ENCODE assay signal across 22 mouse cellular contexts in the genomic region with DNA sequence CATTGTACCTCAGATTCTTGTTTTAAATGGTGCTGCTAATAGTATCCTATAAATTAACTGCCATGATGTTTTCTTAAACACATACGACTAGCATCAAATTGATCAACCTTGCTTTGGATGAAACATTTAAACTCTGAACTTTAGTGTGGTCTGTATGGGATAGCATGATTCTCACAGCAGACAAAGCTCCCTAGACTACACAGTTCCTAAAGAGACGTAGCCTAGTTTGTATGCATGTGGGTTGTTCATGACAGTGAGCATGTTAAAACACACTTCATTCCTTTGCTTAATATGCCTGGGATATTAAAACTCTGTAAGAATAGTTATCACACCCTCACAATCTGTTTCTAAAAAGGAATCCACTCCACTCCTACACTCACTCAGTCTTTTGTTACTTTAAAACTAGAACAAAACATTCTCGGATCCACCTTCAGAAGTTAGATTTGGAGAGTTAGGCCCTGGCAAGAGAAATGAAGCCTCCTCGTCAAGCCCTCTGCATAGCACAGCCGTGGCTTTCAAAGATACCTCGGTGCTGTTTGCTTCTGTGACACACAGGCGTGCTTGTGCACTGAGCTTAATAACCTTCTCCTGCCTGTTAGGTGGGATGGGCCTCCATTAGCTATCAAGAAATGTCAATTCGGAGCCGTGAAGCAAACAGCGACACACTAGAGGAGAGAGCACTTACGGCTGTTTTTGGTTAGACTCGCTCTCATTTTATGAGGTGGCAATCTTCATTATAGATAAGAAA. TPM values are rescaled to one million over a fixed set of nuclear protein-coding genes. Genes with fewer than 3 reads are reported as not detected.
DNase-seq lines count a peak whose midpoint lies in the region; ATAC-seq and TF ChIP-seq lines count a peak whose summit lies in the region.
"Had no signal": no experiment of that assay in that cellular context is flagged by ENCODE, and none has a peak within 500 bp of the region (broad histone marks: within the 10 kb centered on the region; RNA-seq: fewer than 3 reads in every experiment).

No protein-coding gene starts in this region.

- no peak for DNase-seq in forebrain, postnatal 0 days
- no peak for DNase-seq in midbrain, embryonic 10.5 days (ENCODE audit: low spot score)
- DNase-seq in gastrocnemius, postnatal 36 days, result no peak
- no peak for DNase-seq in embryo, embryonic 9.5 days (ENCODE audit: extremely low spot score)
- no peak for DNase-seq in adrenal gland, adult 2 months
- DNase-seq: heart, adult 18-20 months; heart, postnatal 14 days; kidney, adult 18-20 months; thymus, postnatal 36 days had no signal

- H3K9ac ChIP-seq in neural tube, embryonic 13.5 days, result no peak overlapping the region
- H3K9ac ChIP-seq in neural tube, embryonic 15.5 days (replicated peaks), result no peak overlapping the region; the same call in 1 of the 2 replicates
- H3K9ac ChIP-seq in forebrain, postnatal 0 days, result no peak overlapping the region
- H3K9ac ChIP-seq: embryonic facial prominence, embryonic 15.5 days; liver, embryonic 12.5 days; stomach, embryonic 15.5 days had no signal

- no peak overlapping the region for H3K4me3 ChIP-seq in neural tube, embryonic 13.5 days
- H3K4me3 ChIP-seq in neural tube, embryonic 15.5 days (replicated peaks), result no peak overlapping the region
- H3K4me3 ChIP-seq in forebrain, postnatal 0 days (ENCODE audit: low read depth, low read length), result no peak overlapping the region
- no peak overlapping the region for H3K4me3 ChIP-seq in midbrain, embryonic 10.5 days
- H3K4me3 ChIP-seq: embryonic facial prominence, embryonic 15.5 days; liver, embryonic 12.5 days; stomach, embryonic 15.5 days had no signal

- TF ChIP-seq CTCF in forebrain, postnatal 0 days (IDR thresholded peaks at IDR 0.05; ENCODE audit: low read depth), result no peak

- H3K4me1 ChIP-seq in neural tube, embryonic 13.5 days (replicated peaks), result peaks cover 27% of the 10 kb centered on the region
- H3K4me1 ChIP-seq in neural tube, embryonic 15.5 days, result peaks cover 20% of the 10 kb centered on the region
- H3K4me1 ChIP-seq in forebrain, postnatal 0 days (ENCODE audit: insufficient read depth), result no peaks in the 10 kb centered on the region; the same call in 1 of the 2 replicates
- peaks cover 30% of the 10 kb centered on the region for H3K4me1 ChIP-seq in midbrain, embryonic 10.5 days
- H3K4me1 ChIP-seq: embryonic facial prominence, embryonic 15.5 days; liver, embryonic 12.5 days; stomach, embryonic 15.5 days had no signal

- H3K4me2 ChIP-seq in neural tube, embryonic 13.5 days, result no peak overlapping the region
- H3K4me2 ChIP-seq in neural tube, embryonic 15.5 days, result no peak overlapping the region
- 0 out of 2 replicates have a peak overlapping the region, but pooled peaks have one; percentile 17 for H3K4me2 ChIP-seq in forebrain, postnatal 0 days (ENCODE audit: low read depth)
- H3K4me2 ChIP-seq: embryonic facial prominence, embryonic 15.5 days; liver, embryonic 12.5 days; stomach, embryonic 15.5 days had no signal

- H3K36me3 ChIP-seq in neural tube, embryonic 13.5 days, result no peaks in the 10 kb centered on the region
- no peaks in the 10 kb centered on the region for H3K36me3 ChIP-seq in neural tube, embryonic 15.5 days
- H3K36me3 ChIP-seq in forebrain, postnatal 0 days (ENCODE audit: insufficient read depth), result peaks cover 4% of the 10 kb centered on the region; the same call in 1 of the 2 replicates
- no peaks in the 10 kb centered on the region for H3K36me3 ChIP-seq in midbrain, embryonic 10.5 days
- H3K36me3 ChIP-seq: embryonic facial prominence, embryonic 15.5 days; G1E; liver, embryonic 12.5 days; stomach, embryonic 15.5 days had no signal

- no peak for ATAC-seq in neural tube, embryonic 13.5 days (ENCODE audit: low read depth)
- no peak for ATAC-seq in neural tube, embryonic 15.5 days (ENCODE audit: low FRiP score)
- peak; percentile 60; the same call in 1 of the 2 replicates for ATAC-seq in forebrain, postnatal 0 days
- ATAC-seq: liver, embryonic 12.5 days; lung, postnatal 0 days had no signal

- 0 out of 2 replicates have a peak overlapping the region, but pooled peaks have one; percentile 46 for H3K27ac ChIP-seq in neural tube, embryonic 13.5 days (replicated peaks)
- no peak overlapping the region; the same call in 1 of the 2 replicates for H3K27ac ChIP-seq in neural tube, embryonic 15.5 days (replicated peaks)
- H3K27ac ChIP-seq in forebrain, postnatal 0 days (ENCODE audit: low read depth, low read length), result peak overlapping the region; percentile 71
- peak overlapping the region; percentile 72 for H3K27ac ChIP-seq in midbrain, embryonic 10.5 days (replicated peaks)
- H3K27ac ChIP-seq: embryonic facial prominence, embryonic 15.5 days; liver, embryonic 12.5 days; stomach, embryonic 15.5 days had no signal

- WGBS in neural tube, embryonic 13.5 days, result 58% methylated on average over 12 of the region's 12 CpGs
- 51% methylated on average over 12 of the region's 12 CpGs for WGBS in neural tube, embryonic 15.5 days
- WGBS in forebrain, postnatal 0 days, result 45% methylated on average over 12 of the region's 12 CpGs
- 81% methylated on average over 12 of the region's 12 CpGs for WGBS in midbrain, embryonic 10.5 days

- H3K9me3 ChIP-seq in neural tube, embryonic 13.5 days, result no peaks in the 10 kb centered on the region
- no peaks in the 10 kb centered on the region for H3K9me3 ChIP-seq in neural tube, embryonic 15.5 days (replicated peaks)
- no peaks in the 10 kb centered on the region for H3K9me3 ChIP-seq in forebrain, postnatal 0 days (ENCODE audit: low read length)
- H3K9me3 ChIP-seq in midbrain, embryonic 10.5 days (replicated peaks), result no peaks in the 10 kb centered on the region
- H3K9me3 ChIP-seq: embryonic facial prominence, embryonic 15.5 days; G1E; liver, embryonic 12.5 days; stomach, embryonic 15.5 days had no signal

- intact Hi-C loops in gastrocnemius, postnatal 36 days (cut with DNase I), result no loop called here

- no peaks in the 10 kb centered on the region for H3K27me3 ChIP-seq in neural tube, embryonic 13.5 days
- no peaks in the 10 kb centered on the region for H3K27me3 ChIP-seq in neural tube, embryonic 15.5 days (replicated peaks)
- no peaks in the 10 kb centered on the region for H3K27me3 ChIP-seq in forebrain, postnatal 0 days (ENCODE audit: insufficient read depth, low read length)
- no peaks in the 10 kb centered on the region for H3K27me3 ChIP-seq in midbrain, embryonic 10.5 days (ENCODE audit: low read depth, poor library complexity, severe bottlenecking)
- H3K27me3 ChIP-seq: embryonic facial prominence, embryonic 15.5 days; liver, embryonic 12.5 days; stomach, embryonic 15.5 days had no signal

RNA-seq across cellular contexts. Expression of a gene that starts 41.7 kb away (rescaled TPM):
- not detected in 2 replicates for polyA plus RNA-seq in neural tube, embryonic 13.5 days (2015; fragmentation: Nextera tagmentation; extraction: Ambion mirVana)
- 0.14 and 0.17 TPM in 2 replicates for polyA plus RNA-seq in neural tube, embryonic 15.5 days (2015; fragmentation: Nextera tagmentation; extraction: Ambion mirVana)
- total RNA-seq in forebrain, postnatal 0 days (2014; rRNA removed), result not detected in 2 replicates
- polyA plus RNA-seq in forebrain, postnatal 0 days (2015; fragmentation: Nextera tagmentation; extraction: Ambion mirVana), result not detected in 2 replicates
- not detected in 2 replicates for polyA plus RNA-seq in midbrain, embryonic 10.5 days (2016; fragmentation: Nextera tagmentation; extraction: Ambion mirVana)
- total RNA-seq in gastrocnemius, postnatal 36 days (2021), result not detected
- not detected for total RNA-seq in adrenal gland, adult 2 months (2021)
- polyA plus RNA-seq in adrenal gland, adult 2 months (2012; rRNA removed), result not detected in 2 replicates
- total RNA-seq: adrenal gland, postnatal 25 days; common myeloid progenitor, adult 5-6 weeks; G1E; heart, adult 18-20 months; heart, postnatal 14 days; megakaryocyte-erythroid progenitor cell, adult 5-6 weeks had no signal
- polyA plus RNA-seq: C2C12; embryonic facial prominence, embryonic 15.5 days; G1E; large intestine, adult 2 months; liver, embryonic 12.5 days; lung, postnatal 0 days; neural tube, embryonic 11.5 days; stomach, embryonic 15.5 days had no signal
